Mouse (Mus musculus) CD4-positive, CD25-positive, alpha-beta regulatory T cell, adult 4 months (primary cell): Measurements from ENCODE around the gene Pip4k2c. TPM values are rescaled to one million over a fixed set of nuclear protein-coding genes. Genes with fewer than 3 reads are reported as not detected.
A peak's percentile ranks its signal among the peaks of the same experiment; 100 is the strongest.

ENCODE experiments used
- ATAC-seq: one replicate; pipeline ENCODE4 v1.8.0; 2017
- polyA plus RNA-seq, 2 experiments: library from polyadenylated mRNA; unstranded; fragments of 100-300 nt; shearing (Covaris generic); gene quantifications; one replicate each; pipeline ENCODE4 v1.2.1; 2017

Gene Pip4k2c
- 10 to 100 TPM; 24.2 to 39.3 TPM for polyA plus RNA-seq

- peak; percentile 97 for ATAC-seq
Observed at GRCm38 (mm10) chr10:127211414-127211854, at the start of gene Pip4k2c. Gene Pip4k2c, minus strand, starts transcription at chr10:127211585.

- no peak for ATAC-seq
Observed at GRCm38 (mm10) chr10:127258489-127258888, 47.1 kb upstream of the Pip4k2c start.

- ATAC-seq, result no peak
Observed at GRCm38 (mm10) chr10:127257790-127258189, 46.4 kb upstream of the Pip4k2c start.

- ATAC-seq, result no peak
Observed at GRCm38 (mm10) chr10:127255625-127256345, 44.4 kb upstream of the Pip4k2c start.

- ATAC-seq, result no peak
Observed at GRCm38 (mm10) chr10:127250810-127251209, 39.4 kb upstream of the Pip4k2c start.

- no peak for ATAC-seq
Observed at GRCm38 (mm10) chr10:127238241-127238824, 26.9 kb upstream of the Pip4k2c start.

GRCm38 (mm10) chr10:127236541-127236940 lies 25.2 kb upstream of the Pip4k2c start:
- ATAC-seq, result no peak

- ATAC-seq, result no peak
Observed at GRCm38 (mm10) chr10:127233141-127233540, 21.8 kb upstream of the Pip4k2c start.

- no peak for ATAC-seq
Observed at GRCm38 (mm10) chr10:127231741-127232140, 20.4 kb upstream of the Pip4k2c start.

GRCm38 (mm10) chr10:127230693-127231092 lies 19.3 kb upstream of the Pip4k2c start:
- ATAC-seq, result no peak

- peak; percentile 38 for ATAC-seq
Observed at GRCm38 (mm10) chr10:127228897-127229296, 17.5 kb upstream of the Pip4k2c start.

GRCm38 (mm10) chr10:127227163-127227562 lies 15.8 kb upstream of the Pip4k2c start:
- no peak for ATAC-seq

- ATAC-seq, result no peak
Observed at GRCm38 (mm10) chr10:127226318-127226895, 15.0 kb upstream of the Pip4k2c start.

GRCm38 (mm10) chr10:127225732-127226131 lies 14.3 kb upstream of the Pip4k2c start:
- peak; percentile 97 for ATAC-seq

- no peak for ATAC-seq
Observed at GRCm38 (mm10) chr10:127225213-127225612, 13.8 kb upstream of the Pip4k2c start.

- peak; percentile 75 for ATAC-seq
Observed at GRCm38 (mm10) chr10:127218339-127218738, 7.0 kb upstream of the Pip4k2c start.

- no peak for ATAC-seq
Observed at GRCm38 (mm10) chr10:127217177-127217576, 5.8 kb upstream of the Pip4k2c start.

- no peak for ATAC-seq
Observed at GRCm38 (mm10) chr10:127216456-127216855, 5.1 kb upstream of the Pip4k2c start.

- no peak for ATAC-seq
Observed at GRCm38 (mm10) chr10:127214422-127214803, 3.0 kb upstream of the Pip4k2c start.

- ATAC-seq, result no peak
Observed at GRCm38 (mm10) chr10:127213704-127214421, 2.5 kb upstream of the Pip4k2c start.

GRCm38 (mm10) chr10:127213272-127213671 lies 1.9 kb upstream of the Pip4k2c start:
- no peak for ATAC-seq

GRCm38 (mm10) chr10:127210961-127211405 lies 402 bp downstream of the Pip4k2c start:
- ATAC-seq, result peak; percentile 52

- ATAC-seq, result no peak
Observed at GRCm38 (mm10) chr10:127209928-127210570, 1.3 kb downstream of the Pip4k2c start.
